ENCODE assay signal across 18 mouse cellular contexts in genomic region chr2:133748493-133748892, GRCm38 (mm10).
"Had no signal": no experiment of that assay in that cellular context is flagged by ENCODE, and none has a peak within 500 bp of the region (broad histone marks: within the 10 kb centered on the region; RNA-seq: fewer than 3 reads in every experiment).

No protein-coding gene starts in this region.

- H3K9me3 ChIP-seq: limb, embryonic 12.5 days; liver, embryonic 13.5 days; stomach, embryonic 15.5 days had no signal

- H3K4me3 ChIP-seq: layer of hippocampus, adult 2 months; left cerebral cortex, adult 2 months; limb, embryonic 12.5 days; liver, embryonic 13.5 days; stomach, embryonic 15.5 days had no signal

- H3K4me2 ChIP-seq: limb, embryonic 12.5 days; liver, embryonic 13.5 days; midbrain, embryonic 11.5 days; stomach, embryonic 15.5 days had no signal

- H3K36me3 ChIP-seq: limb, embryonic 12.5 days; liver, embryonic 13.5 days; stomach, embryonic 15.5 days had no signal

- H3K4me1 ChIP-seq: limb, embryonic 12.5 days; liver, embryonic 13.5 days; stomach, embryonic 15.5 days had no signal

- H3K9ac ChIP-seq: limb, embryonic 12.5 days; liver, embryonic 13.5 days; stomach, embryonic 15.5 days had no signal

- H3K27ac ChIP-seq: layer of hippocampus, adult 2 months; left cerebral cortex, adult 2 months; limb, embryonic 12.5 days; liver, embryonic 13.5 days; stomach, embryonic 15.5 days had no signal

- DNase-seq: kidney, adult 11 months; kidney, adult 8-10 months; kidney, postnatal 14 days; layer of hippocampus, postnatal 36 days; liver, embryonic 13.5 days; lung, adult 2 months; lung, postnatal 14 days; lung, postnatal 4 days; midbrain, embryonic 14.5 days; retina, postnatal 1 day; right cerebral cortex, postnatal 25 days; spleen, adult 18-20 months; thymus, postnatal 25 days had no signal

- H3K27me3 ChIP-seq: liver, embryonic 13.5 days; stomach, embryonic 15.5 days had no signal
